Mouse (Mus musculus) forebrain, embryonic 13.5 days (tissue): ENCODE measurements around the gene Tomm20. TPM values are rescaled to one million over a fixed set of nuclear protein-coding genes. Genes with fewer than 3 reads are reported as not detected.

Experiments used
- ATAC-seq: fragments of 200-750 bp; cut with Nextera tagmentation; 2 replicates; pipeline ENCODE4 v1.8.0; 2017
- H3K27ac ChIP-seq: fragments of 300-500 bp; sonication (generic); 2 replicates; pipeline ENCODE4 v1.5.1; 2015; ENCODE audit warnings: inconsistent platforms, mild to moderate bottlenecking, moderate library complexity
- H3K27me3 ChIP-seq: fragments of 300-500 bp; sonication (generic); 2 replicates; pipeline ENCODE4 v1.6.1; 2015; ENCODE audit warnings: mild to moderate bottlenecking, inconsistent platforms
- H3K36me3 ChIP-seq: fragments of 300-500 bp; sonication (generic); 2 replicates; pipeline ENCODE4 v1.6.1; 2015; ENCODE audit warnings: mild to moderate bottlenecking, inconsistent platforms; ENCODE audit not compliant: poor library complexity, severe bottlenecking
- H3K4me1 ChIP-seq: fragments of 300-500 bp; sonication (generic); 2 replicates; pipeline ENCODE4 v1.6.1; 2015; ENCODE audit warnings: inconsistent platforms
- H3K4me2 ChIP-seq: fragments of 300-500 bp; sonication (generic); 2 replicates; pipeline ENCODE4 v1.6.1; 2015; ENCODE audit warnings: inconsistent platforms, mild to moderate bottlenecking, moderate library complexity
- H3K4me3 ChIP-seq: fragments of 300-500 bp; sonication (generic); 2 replicates; pipeline ENCODE4 v1.5.1; 2015; ENCODE audit warnings: mild to moderate bottlenecking, inconsistent platforms
- H3K9ac ChIP-seq: fragments of 300-500 bp; sonication (generic); 2 replicates; pipeline ENCODE4 v1.6.1; 2015; ENCODE audit warnings: mild to moderate bottlenecking, inconsistent platforms
- H3K9me3 ChIP-seq: fragments of 300-500 bp; sonication (generic); replicated peaks from 2 replicates; pipeline ENCODE4 v1.6.1; 2016; ENCODE audit warnings: inconsistent platforms
- WGBS: fragments of 180-500 bp; shearing (Covaris S2); methylation state at CpG from one replicate; pipeline ENCODE4 v1.1.7; 2015; 5-methylcytosine and 5-hydroxymethylcytosine counted together
- polyA plus RNA-seq: library from polyadenylated mRNA; unstranded; fragments of >200 nt; fragmentation: Nextera tagmentation; extraction: Ambion mirVana; gene quantifications from 2 replicates; pipeline ENCODE4 v1.2.1, GENCODE M21; 2015

Gene Tomm20
- polyA plus RNA-seq, 1 experiment from 2014 or later: 209 TPM

DNA sequence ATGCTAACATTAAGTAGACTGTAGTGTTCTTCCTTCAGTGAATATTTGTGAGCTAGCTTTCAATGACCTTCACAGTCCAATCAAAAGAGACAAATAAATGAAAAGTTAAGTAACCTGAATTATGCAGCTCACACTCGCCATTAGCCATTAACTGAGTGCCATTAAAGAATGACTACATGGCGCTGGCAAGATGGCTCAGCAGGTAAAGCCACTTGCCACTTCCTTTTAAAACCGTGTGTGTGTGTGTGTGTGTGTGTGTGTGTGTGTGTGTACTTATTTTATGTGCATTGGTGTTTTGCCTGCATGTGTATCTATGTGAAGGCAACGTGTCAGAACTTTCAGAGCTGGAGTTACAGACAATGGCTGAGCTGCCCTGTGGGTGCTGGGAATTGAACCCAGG is 28.9 kb upstream of the Tomm20 start:
- H3K27ac ChIP-seq: no peak overlapping the region
- peaks cover 15% of the 10 kb centered on the region for H3K27me3 ChIP-seq
- no peaks in the 10 kb centered on the region for H3K36me3 ChIP-seq
- H3K4me3 ChIP-seq: no peak overlapping the region
- no peak overlapping the region for H3K4me2 ChIP-seq
- peaks cover 14% of the 10 kb centered on the region for H3K4me1 ChIP-seq
- ATAC-seq: no peak
- H3K9ac ChIP-seq: no peak overlapping the region
- H3K9me3 ChIP-seq: no peaks in the 10 kb centered on the region
- WGBS: 75% methylated on average over 4 of the region's 4 CpGs

DNA sequence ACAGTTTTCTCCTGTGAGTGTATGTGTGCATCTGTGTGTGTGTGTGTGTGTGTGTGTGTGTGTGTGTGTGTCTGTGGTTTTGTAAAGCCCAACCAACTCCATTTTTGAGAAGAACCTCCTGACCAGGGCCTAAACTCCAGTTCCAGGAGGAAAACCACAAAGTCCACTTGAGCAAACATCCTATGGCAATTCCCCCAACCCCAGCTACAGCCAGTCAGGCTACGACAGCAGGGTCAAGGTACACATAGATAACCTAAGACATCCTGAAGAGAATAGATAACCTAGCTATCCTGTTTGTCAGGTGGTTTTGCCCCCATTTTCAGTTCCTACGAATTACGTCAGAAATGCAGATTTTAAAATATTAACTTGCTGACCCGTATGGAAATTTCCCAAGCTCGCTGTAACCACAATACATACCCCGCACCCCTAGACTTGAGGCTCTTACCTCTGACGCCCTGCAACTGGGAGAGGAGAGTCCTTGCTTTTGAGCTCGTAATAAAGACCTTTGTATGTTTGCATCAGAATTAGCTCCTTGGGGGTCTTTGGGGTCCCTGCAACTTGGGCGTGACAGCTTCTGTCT is 28.1 kb upstream of the Tomm20 start:
- no peak overlapping the region for H3K4me2 ChIP-seq
- H3K27ac ChIP-seq: no peak overlapping the region
- ATAC-seq: no peak
- no peaks in the 10 kb centered on the region for H3K9me3 ChIP-seq
- H3K36me3 ChIP-seq: peaks cover 5% of the 10 kb centered on the region; the same call in 1 of the 2 replicates
- H3K4me3 ChIP-seq: no peak overlapping the region
- 79% methylated on average over 9 of the region's 9 CpGs for WGBS
- peaks cover 15% of the 10 kb centered on the region for H3K27me3 ChIP-seq
- H3K4me1 ChIP-seq: peaks cover 11% of the 10 kb centered on the region
- no peak overlapping the region for H3K9ac ChIP-seq

DNA sequence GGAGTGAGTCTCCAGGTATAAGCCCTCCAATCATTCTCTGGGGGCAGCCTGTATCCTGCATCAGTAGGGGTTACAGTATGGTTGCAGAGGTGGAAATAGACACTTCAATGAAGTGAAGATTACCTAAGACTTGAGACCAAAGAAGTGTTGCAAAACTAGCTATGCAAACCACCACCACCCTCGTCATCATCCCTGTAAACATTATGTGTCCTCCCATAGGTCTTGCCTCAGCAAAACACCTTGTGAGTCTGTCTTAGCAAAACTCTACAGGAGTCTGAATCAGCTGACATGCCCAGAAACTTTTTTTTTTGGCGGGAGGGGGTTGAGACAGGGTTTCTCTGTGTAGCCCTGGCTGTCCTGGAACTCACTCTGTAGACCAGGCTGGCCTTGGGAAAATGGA is 27.0 kb upstream of the Tomm20 start:
- H3K9me3 ChIP-seq: no peaks in the 10 kb centered on the region
- H3K36me3 ChIP-seq: peaks cover 16% of the 10 kb centered on the region
- 68% methylated on average over 2 of the region's 2 CpGs for WGBS
- peaks cover 9% of the 10 kb centered on the region for H3K4me1 ChIP-seq
- no peak overlapping the region for H3K4me2 ChIP-seq
- peaks cover 11% of the 10 kb centered on the region for H3K27me3 ChIP-seq
- no peak overlapping the region for H3K9ac ChIP-seq
- H3K27ac ChIP-seq: no peak overlapping the region
- no peak for ATAC-seq
- no peak overlapping the region for H3K4me3 ChIP-seq

DNA sequence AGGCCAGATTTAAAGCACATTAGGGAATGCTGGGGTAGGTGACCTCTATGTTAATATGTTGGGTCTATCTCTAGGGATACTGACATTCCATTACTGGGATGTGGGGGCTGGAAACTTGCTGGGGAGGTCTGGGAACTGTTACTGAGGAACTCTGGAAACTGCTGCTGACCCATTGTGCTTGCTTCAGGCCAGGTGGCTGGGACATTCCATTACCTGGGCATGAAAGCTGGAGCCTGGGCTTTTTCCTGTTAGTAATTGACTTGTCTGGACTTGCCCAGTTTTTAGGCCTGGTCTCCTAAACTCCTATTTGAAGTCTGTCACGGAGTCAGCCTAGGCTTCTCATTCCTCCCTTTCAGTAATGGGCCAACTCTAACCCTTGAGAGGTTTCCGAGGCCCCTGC is 26.5 kb upstream of the Tomm20 start:
- Histone ChIP-seq H3K27me3 (peaks cover 8% of the 10 kb centered on the region), H3K36me3 (peaks cover 21% of the 10 kb centered on the region), H3K27ac (no peak overlapping the region), H3K4me1 (peaks cover 9% of the 10 kb centered on the region), H3K9ac (no peak overlapping the region), H3K4me2 (no peak overlapping the region), H3K4me3 (no peak overlapping the region), H3K9me3 (no peaks in the 10 kb centered on the region)
- no peak for ATAC-seq
- WGBS: 85% methylated on average over 2 of the region's 2 CpGs

DNA sequence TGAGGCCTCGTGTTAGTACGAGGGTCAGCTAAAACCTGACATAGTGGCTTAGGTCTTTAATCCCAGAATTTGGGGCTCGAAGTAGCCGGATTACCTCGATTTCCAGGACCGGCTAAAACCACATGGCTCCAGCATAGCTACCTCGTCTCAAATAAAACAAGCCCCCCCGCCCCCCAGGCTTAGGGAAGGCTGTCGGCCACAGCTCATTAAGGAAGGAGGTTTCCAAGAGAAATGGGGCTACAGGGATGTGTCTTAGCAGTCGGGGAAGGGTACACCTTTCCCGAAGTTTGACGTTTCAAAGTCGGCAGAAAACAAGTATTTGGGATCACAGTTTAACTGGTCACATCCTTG is 25.6 kb upstream of the Tomm20 start:
- ATAC-seq: peak; percentile 65
- no peaks in the 10 kb centered on the region for H3K9me3 ChIP-seq
- H3K27me3 ChIP-seq: peaks cover 2% of the 10 kb centered on the region; the same call in 1 of the 2 replicates
- H3K9ac ChIP-seq: peak overlapping the region; percentile 93
- H3K36me3 ChIP-seq: peaks cover 29% of the 10 kb centered on the region
- H3K4me1 ChIP-seq: peaks cover 6% of the 10 kb centered on the region
- peak overlapping the region; percentile 96 for H3K4me3 ChIP-seq
- peak overlapping the region; percentile 83 for H3K4me2 ChIP-seq
- peak overlapping the region; percentile 81 for H3K27ac ChIP-seq
- 15% methylated on average over 13 of the region's 13 CpGs for WGBS

DNA sequence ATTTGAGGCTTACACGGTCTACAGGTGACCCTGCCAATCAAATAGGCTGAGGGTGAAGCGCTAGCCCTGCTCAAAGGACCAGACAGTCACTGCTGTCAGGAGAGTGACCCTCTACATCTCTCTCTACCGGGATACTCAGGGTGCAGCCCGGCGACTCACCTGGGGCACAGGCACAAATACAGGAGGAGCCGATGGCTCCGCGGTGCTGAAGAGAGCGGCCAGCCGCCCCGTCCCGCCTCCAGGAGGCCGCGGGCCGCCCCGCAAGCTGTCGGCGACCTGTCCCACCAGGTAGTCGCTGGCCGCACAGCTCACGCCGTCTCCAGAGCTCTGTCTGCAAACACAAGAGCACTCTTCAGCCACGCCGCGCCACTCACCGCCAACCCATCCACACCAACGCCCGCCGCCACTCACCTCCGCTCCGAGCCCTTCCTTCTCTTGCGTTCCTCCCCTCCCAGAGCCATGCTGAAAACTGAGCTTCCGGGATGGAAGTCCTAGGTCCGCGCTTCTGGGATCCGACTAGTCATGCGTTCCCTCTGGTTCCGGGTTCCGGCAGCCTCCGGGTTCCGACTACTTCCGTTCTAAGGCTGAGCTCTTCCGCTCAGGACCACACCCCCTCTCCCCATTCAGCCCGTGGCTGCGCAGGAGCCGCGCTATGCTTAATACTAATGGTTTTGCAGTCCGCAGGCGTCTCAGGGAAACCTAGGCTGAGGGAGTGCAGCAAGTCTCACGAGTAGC is 25.1 kb upstream of the Tomm20 start, which contains the start of gene Rbm34:
Gene Rbm34 (minus strand): TSS at position 493 of the 735 bp plus-strand sequence.
- ATAC-seq: peak; percentile 98
- H3K9me3 ChIP-seq: no peaks in the 10 kb centered on the region
- H3K4me2 ChIP-seq: peak within 1 kb of the TSS; percentile 83
- peak within 1 kb of the TSS; percentile 93 for H3K9ac ChIP-seq
- peaks cover 5% of the 10 kb centered on the region for H3K4me1 ChIP-seq
- peak within 1 kb of the TSS; percentile 96 for H3K4me3 ChIP-seq
- no peaks in the 10 kb centered on the region for H3K27me3 ChIP-seq
- H3K27ac ChIP-seq: peak within 1 kb of the TSS; percentile 81
- under 1% methylated on average over 50 of the region's 50 CpGs for WGBS
- peaks cover 35% of the 10 kb centered on the region for H3K36me3 ChIP-seq

DNA sequence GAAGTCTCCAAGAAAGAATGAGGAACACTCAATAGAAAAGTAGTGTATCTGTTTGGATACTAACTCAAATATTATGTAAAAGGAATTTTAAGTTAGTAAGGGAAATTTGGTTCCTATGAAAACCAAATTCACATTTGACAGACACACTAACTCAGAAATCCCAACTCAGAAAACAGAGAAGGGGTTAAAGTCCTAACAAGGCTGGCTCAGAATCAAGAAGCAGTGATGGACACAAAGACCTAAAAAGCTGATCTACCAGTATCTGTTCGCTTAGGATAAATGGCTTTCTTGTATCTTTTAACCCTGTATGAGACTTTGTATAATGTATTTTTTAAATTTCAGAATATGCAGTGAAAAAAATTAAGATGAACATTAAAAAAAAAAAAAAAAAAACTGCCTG is 23.9 kb upstream of the Tomm20 start:
- H3K36me3 ChIP-seq: peaks cover 47% of the 10 kb centered on the region
- H3K4me3 ChIP-seq: no peak overlapping the region
- no peaks in the 10 kb centered on the region for H3K9me3 ChIP-seq
- no peak overlapping the region for H3K27ac ChIP-seq
- no peak overlapping the region for H3K9ac ChIP-seq
- no peak overlapping the region for H3K4me2 ChIP-seq
- no peaks in the 10 kb centered on the region for H3K27me3 ChIP-seq
- ATAC-seq: no peak
- 85% methylated on average over 1 of the region's 1 CpGs for WGBS
- peaks cover 5% of the 10 kb centered on the region for H3K4me1 ChIP-seq

DNA sequence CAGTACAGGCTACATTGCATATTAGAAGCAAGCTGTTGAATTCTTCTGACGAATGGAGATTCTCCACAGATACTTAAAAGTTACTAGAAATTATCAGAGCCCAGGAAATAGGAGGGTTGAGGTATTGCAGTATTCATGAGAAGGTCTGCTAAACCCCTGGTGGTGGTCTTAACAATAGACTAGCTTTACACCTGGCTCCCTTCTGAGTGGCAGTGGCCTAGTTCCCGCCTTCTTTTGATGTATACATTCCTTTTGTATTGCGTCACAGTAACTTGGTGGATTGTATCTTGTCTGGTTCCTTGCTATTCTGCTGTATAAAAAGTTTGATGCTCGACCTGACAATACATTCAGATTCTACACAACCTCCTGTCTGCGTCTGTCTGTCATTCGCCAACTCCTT is 22.5 kb upstream of the Tomm20 start:
- Histone ChIP-seq H3K4me1 (peaks cover 5% of the 10 kb centered on the region), H3K4me2 (no peak overlapping the region), H3K4me3 (no peak overlapping the region), H3K27me3 (no peaks in the 10 kb centered on the region), H3K9me3 (no peaks in the 10 kb centered on the region), H3K27ac (no peak overlapping the region), H3K9ac (no peak overlapping the region), H3K36me3 (peaks cover 55% of the 10 kb centered on the region)
- no peak for ATAC-seq
- 92% methylated on average over 6 of the region's 6 CpGs for WGBS

DNA sequence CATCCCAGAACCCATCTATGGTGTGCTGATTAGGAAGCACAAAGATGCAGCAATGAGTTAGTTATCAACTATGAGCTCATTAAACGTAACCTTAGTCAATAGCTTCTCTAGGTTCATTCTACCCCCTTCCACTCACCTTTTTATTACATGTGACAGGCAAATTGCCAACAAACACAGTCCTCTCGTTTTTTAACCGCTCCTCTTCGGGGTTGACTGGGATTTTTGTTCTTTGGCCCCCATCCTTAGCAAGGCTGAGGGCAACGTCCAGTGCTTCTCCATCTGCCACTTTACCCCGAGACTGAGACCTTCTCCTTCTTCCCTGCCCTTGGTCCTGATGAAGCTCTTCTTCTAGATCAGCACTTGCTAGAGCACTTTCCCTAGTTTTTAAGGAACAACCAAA is 19.6 kb upstream of the Tomm20 start:
- H3K4me2 ChIP-seq: no peak overlapping the region
- H3K27ac ChIP-seq: no peak overlapping the region
- 87% methylated on average over 6 of the region's 6 CpGs for WGBS
- H3K4me3 ChIP-seq: no peak overlapping the region
- H3K4me1 ChIP-seq: peaks cover 4% of the 10 kb centered on the region
- no peak overlapping the region for H3K9ac ChIP-seq
- H3K9me3 ChIP-seq: no peaks in the 10 kb centered on the region
- peaks cover 82% of the 10 kb centered on the region for H3K36me3 ChIP-seq
- ATAC-seq: no peak
- no peaks in the 10 kb centered on the region for H3K27me3 ChIP-seq

DNA sequence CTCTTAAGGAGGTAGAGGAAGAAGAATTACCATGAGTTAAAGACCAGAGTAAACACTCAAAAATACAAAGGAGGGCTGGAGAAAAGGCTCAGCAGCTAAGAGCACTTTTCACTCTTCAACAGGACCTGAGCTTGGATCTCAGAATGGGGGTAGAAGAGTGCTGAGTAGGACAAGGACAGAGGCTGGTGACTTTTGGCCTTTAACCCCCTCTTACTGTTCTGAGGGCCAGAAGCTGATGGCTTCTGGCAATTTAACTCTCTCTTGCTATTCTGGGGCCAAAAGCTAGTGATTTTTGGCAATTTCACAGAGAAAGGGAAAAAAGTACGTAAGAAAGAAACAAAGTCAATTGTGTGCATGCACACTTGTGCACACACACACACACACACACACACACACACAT is 17.2 kb upstream of the Tomm20 start:
- H3K27me3 ChIP-seq: no peaks in the 10 kb centered on the region
- H3K9me3 ChIP-seq: no peaks in the 10 kb centered on the region
- 88% methylated on average over 1 of the region's 1 CpGs for WGBS
- H3K4me2 ChIP-seq: no peak overlapping the region
- no peak overlapping the region for H3K27ac ChIP-seq
- no peaks in the 10 kb centered on the region for H3K4me1 ChIP-seq
- H3K9ac ChIP-seq: no peak overlapping the region
- peaks cover 90% of the 10 kb centered on the region for H3K36me3 ChIP-seq
- H3K4me3 ChIP-seq: no peak overlapping the region
- ATAC-seq: no peak

DNA sequence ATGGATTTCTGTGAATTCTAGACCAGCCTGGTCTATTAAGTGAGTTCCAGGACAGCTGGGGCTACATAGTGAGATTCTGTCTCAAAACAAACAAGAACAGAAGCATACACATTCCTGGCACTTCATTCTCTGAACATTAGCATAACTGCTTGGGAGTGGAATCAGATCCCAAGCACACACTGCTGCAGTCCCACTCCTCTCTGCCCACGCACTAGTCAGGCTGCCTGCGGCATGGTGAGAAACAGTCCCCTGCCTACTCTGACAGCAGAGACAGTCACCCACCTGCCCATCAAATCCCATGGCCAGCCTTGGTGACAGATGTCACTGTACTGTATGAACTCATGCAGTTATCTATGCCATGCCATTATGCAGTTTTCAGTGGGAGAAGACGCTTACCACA is 15.9 kb upstream of the Tomm20 start:
- ATAC-seq: no peak
- no peak overlapping the region for H3K9ac ChIP-seq
- H3K9me3 ChIP-seq: no peaks in the 10 kb centered on the region
- peaks cover 90% of the 10 kb centered on the region for H3K36me3 ChIP-seq
- H3K4me1 ChIP-seq: no peaks in the 10 kb centered on the region
- H3K4me3 ChIP-seq: no peak overlapping the region
- no peak overlapping the region for H3K27ac ChIP-seq
- no peak overlapping the region for H3K4me2 ChIP-seq
- no peaks in the 10 kb centered on the region for H3K27me3 ChIP-seq
- WGBS: 97% methylated on average over 3 of the region's 3 CpGs

DNA sequence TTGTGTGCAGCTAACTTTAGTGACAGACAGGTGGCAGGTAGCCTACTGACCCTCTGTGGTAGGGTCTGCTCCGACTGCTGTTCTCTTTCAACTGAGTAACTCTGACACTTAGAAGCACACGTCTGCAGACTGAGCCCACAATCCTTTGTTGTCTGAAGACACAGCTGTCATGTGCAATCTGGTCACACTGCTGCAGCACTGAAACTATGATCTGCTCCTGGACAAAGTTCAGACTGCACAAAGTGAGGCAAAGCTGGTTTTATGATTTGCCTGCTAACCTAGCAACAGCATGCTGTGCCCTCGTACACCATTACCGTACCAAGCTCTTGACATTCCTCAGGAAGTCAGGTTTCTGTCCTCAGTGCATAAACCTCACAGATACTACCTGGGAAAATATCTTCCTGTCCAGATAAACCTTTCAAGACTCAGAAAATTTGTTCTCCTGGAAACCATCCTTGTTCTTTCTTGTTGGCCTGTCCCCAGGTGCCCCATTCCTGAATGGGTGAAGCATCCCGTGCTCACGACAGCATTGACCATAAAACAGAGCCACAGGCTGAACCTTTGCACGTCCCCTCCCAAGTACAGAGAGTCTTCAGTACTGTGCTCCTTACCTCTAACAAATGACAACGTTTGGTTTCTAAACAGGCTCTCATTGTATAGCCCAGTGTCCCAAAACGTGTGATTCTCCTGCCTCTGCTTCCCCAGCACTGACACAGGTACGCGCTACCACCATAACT is 6.4 kb upstream of the Tomm20 start:
- 87% methylated on average over 11 of the region's 11 CpGs for WGBS
- no peak overlapping the region for H3K27ac ChIP-seq
- H3K4me1 ChIP-seq: no peaks in the 10 kb centered on the region
- no peaks in the 10 kb centered on the region for H3K9me3 ChIP-seq
- peaks cover 78% of the 10 kb centered on the region for H3K36me3 ChIP-seq
- no peak for ATAC-seq
- H3K9ac ChIP-seq: no peak overlapping the region
- H3K4me2 ChIP-seq: no peak overlapping the region
- H3K4me3 ChIP-seq: no peak overlapping the region
- H3K27me3 ChIP-seq: no peaks in the 10 kb centered on the region
